Mouse (Mus musculus) liver, postnatal 0 days (tissue): ENCODE measurements around the gene Ptpn4.

Experiments used
- CTCF ChIP-seq: sonication (generic); IDR thresholded peaks from 2 replicates; pipeline ENCODE4 v1.5.1; 2016; ENCODE audit warnings: antibody characterized with exemption, low read depth
- EP300 ChIP-seq: IDR thresholded peaks from 2 replicates; pipeline ENCODE4 v1.6.1; 2016; ENCODE audit warnings: antibody characterized with exemption, low read depth, mild to moderate bottlenecking

GRCm38 (mm10) chr1:119790616-119791015, 46.8 kb downstream of the Ptpn4 start:
- TF ChIP-seq CTCF (no peak), EP300 (no peak)
